Mouse (Mus musculus): ENCODE data around the gene 2310046K23Rik. TPM values are rescaled to one million over a fixed set of nuclear protein-coding genes. Genes with fewer than 3 reads are reported as not detected.

The 2310046K23Rik gene
- not detected in 2 replicates for polyA plus RNA-seq (2012; rRNA removed)

GRCm38 (mm10) chr3:92534411-92534810 is at the start of gene 2310046K23Rik:
2310046K23Rik (minus strand) TSS chr3:92534511.

GRCm38 (mm10) chr3:92573449-92574041 is 39.2 kb upstream of the 2310046K23Rik start, which contains the start of gene Ivl:
Ivl (minus strand) TSS chr3:92573735.

GRCm38 (mm10) chr3:92500393-92500792 is 33.9 kb downstream of the 2310046K23Rik start, which contains the start of gene Sprr4:
Sprr4 (minus strand) TSS chr3:92500493.

GRCm38 (mm10) chr3:92485863-92486262 is 48.4 kb downstream of the 2310046K23Rik start, which contains the start of gene Sprr1a:
Sprr1a (minus strand) TSS chr3:92485895.

Other genes with a start within 250 kb of the 2310046K23Rik start
- not detected in 2 replicates for gene Sprr2a3, start 249.1 kb downstream of the 2310046K23Rik start, polyA plus RNA-seq (2012; rRNA removed)
- gene Sprr2b, start 217.9 kb downstream of the 2310046K23Rik start, polyA plus RNA-seq (2012; rRNA removed): not detected in 2 replicates
- gene Sprr2d, start 195.4 kb downstream of the 2310046K23Rik start, polyA plus RNA-seq (2012; rRNA removed): not detected in 2 replicates
- not detected in 2 replicates for gene Sprr2e, start 182.4 kb downstream of the 2310046K23Rik start, polyA plus RNA-seq (2012; rRNA removed)
- gene Sprr2f, start 169.3 kb downstream of the 2310046K23Rik start, polyA plus RNA-seq (2012; rRNA removed): not detected in 2 replicates
- not detected in 2 replicates for gene Sprr2h, start 148.8 kb downstream of the 2310046K23Rik start, polyA plus RNA-seq (2012; rRNA removed)
- gene Sprr2i, start 126.5 kb downstream of the 2310046K23Rik start, polyA plus RNA-seq (2012; rRNA removed): not detected in 2 replicates
- not detected in 2 replicates for gene Sprr2j-ps, start 116.4 kb downstream of the 2310046K23Rik start, polyA plus RNA-seq (2012; rRNA removed)
- 3.4 and 4.3 TPM in 2 replicates for gene Gm9774, start 105.1 kb downstream of the 2310046K23Rik start, polyA plus RNA-seq (2012; rRNA removed)
- gene Sprr2k, start 101.9 kb downstream of the 2310046K23Rik start, polyA plus RNA-seq (2012; rRNA removed): 0.05 TPM in 1 of 2 replicates, not detected in the other
- not detected in 2 replicates for gene Sprr1b, start 95.7 kb downstream of the 2310046K23Rik start, polyA plus RNA-seq (2012; rRNA removed)
- gene Sprr3, start 75.8 kb downstream of the 2310046K23Rik start, polyA plus RNA-seq (2012; rRNA removed): not detected in 2 replicates
- gene Sprr1a, start 48.6 kb downstream of the 2310046K23Rik start, polyA plus RNA-seq (2012; rRNA removed): 0.06 TPM in 1 of 2 replicates, not detected in the other
- gene Sprr4, start 34.0 kb downstream of the 2310046K23Rik start, polyA plus RNA-seq (2012; rRNA removed): not detected in 2 replicates
- gene Ivl, start 39.2 kb upstream of the 2310046K23Rik start, polyA plus RNA-seq (2012; rRNA removed): 0.03 TPM in 2 replicates
- gene Smcp, start 54.5 kb upstream of the 2310046K23Rik start, polyA plus RNA-seq (2012; rRNA removed): 0.03 TPM in 1 of 2 replicates, not detected in the other
- gene 2210017I01Rik, start 73.0 kb upstream of the 2310046K23Rik start, polyA plus RNA-seq (2012; rRNA removed): not detected in 2 replicates
- gene Lce6a, start 87.1 kb upstream of the 2310046K23Rik start, polyA plus RNA-seq (2012; rRNA removed): not detected in 2 replicates
- not detected in 2 replicates for gene Lce1a1, start 113.8 kb upstream of the 2310046K23Rik start, polyA plus RNA-seq (2012; rRNA removed)
- gene Lce1b, start 122.4 kb upstream of the 2310046K23Rik start, polyA plus RNA-seq (2012; rRNA removed): not detected in 2 replicates
- not detected in 2 replicates for gene Lce1a2, start 135.8 kb upstream of the 2310046K23Rik start, polyA plus RNA-seq (2012; rRNA removed)
- gene Lce1c, start 144.7 kb upstream of the 2310046K23Rik start, polyA plus RNA-seq (2012; rRNA removed): not detected in 2 replicates
- gene Lce1d, start 152.7 kb upstream of the 2310046K23Rik start, polyA plus RNA-seq (2012; rRNA removed): not detected in 2 replicates
- not detected in 2 replicates for gene Lce1e, start 174.6 kb upstream of the 2310046K23Rik start, polyA plus RNA-seq (2012; rRNA removed)
- not detected in 2 replicates for gene Lce1f, start 185.8 kb upstream of the 2310046K23Rik start, polyA plus RNA-seq (2012; rRNA removed)
- gene Gm38119, start 204.6 kb upstream of the 2310046K23Rik start, polyA plus RNA-seq (2012; rRNA removed): not detected in 2 replicates
- gene Lce1g, start 217.8 kb upstream of the 2310046K23Rik start, polyA plus RNA-seq (2012; rRNA removed): not detected in 2 replicates
- not detected in 2 replicates for gene Lce1h, start 230.6 kb upstream of the 2310046K23Rik start, polyA plus RNA-seq (2012; rRNA removed)
- not detected in 2 replicates for gene Lce1i, start 244.4 kb upstream of the 2310046K23Rik start, polyA plus RNA-seq (2012; rRNA removed)

Measured in liver, embryonic 14 days (tissue).